Mouse (Mus musculus) adrenal gland, postnatal 10 days (tissue): ENCODE results near the gene Fbxw5. TPM values are rescaled to one million over a fixed set of nuclear protein-coding genes. Genes with fewer than 3 reads are reported as not detected.

Experiments
- DNase-seq: peaks from one replicate; pipeline ENCODE4 v3.0.0; 2021; ENCODE audit warnings: mixed read lengths
- long read RNA-seq, 2 experiments: library from polyadenylated mRNA; stranded (forward); transcript quantifications; one replicate each; pipeline ENCODE4 v2.0.0; 2021
- total RNA-seq, 2 experiments: library from RNA; stranded (reverse); gene quantifications; 2 replicates each; pipeline ENCODE4 v1.2.3; 2021

Gene Fbxw5
- 10 to 100 TPM; 73.1 to 88.8 TPM for total RNA-seq
- long read RNA-seq, experiment 1, transcript Fbxw5-201 (9 exons, 2,388 nt): major isoform, 82 of 141 reads
- long read RNA-seq, experiment 1, partial matches to known transcripts: 26 of 141 reads
- long read RNA-seq, experiment 1, other reads (novel, unspliced or antisense): 32 of 141 reads
- long read RNA-seq, experiment 2, transcript Fbxw5-201 (9 exons, 2,388 nt): major isoform, 69 of 110 reads
- long read RNA-seq, experiment 2, partial matches to known transcripts: 11 of 110 reads
- long read RNA-seq, experiment 2, other reads (novel, unspliced or antisense): 29 of 110 reads

GRCm38 (mm10) chr2:25500576-25501405 is at the start of gene Fbxw5:
Fbxw5 (plus strand) TSS chr2:25500750.
- peak; percentile 87 for DNase-seq

- no peak for DNase-seq
Observed at GRCm38 (mm10) chr2:25450853-25451647, 49.5 kb upstream of the Fbxw5 start.

- no peak for DNase-seq
Observed at GRCm38 (mm10) chr2:25452951-25453350, 47.6 kb upstream of the Fbxw5 start.

- DNase-seq: peak; percentile 16
Observed at GRCm38 (mm10) chr2:25456205-25456953, 44.2 kb upstream of the Fbxw5 start, which contains the start of gene Clic3. Clic3 (plus strand) TSS chr2:25456838.

GRCm38 (mm10) chr2:25457022-25457896 is 43.3 kb upstream of the Fbxw5 start:
- no peak for DNase-seq

GRCm38 (mm10) chr2:25458911-25459310 is 41.6 kb upstream of the Fbxw5 start:
- peak; percentile 52 for DNase-seq

GRCm38 (mm10) chr2:25460135-25460534 is 40.4 kb upstream of the Fbxw5 start:
- DNase-seq: peak; percentile 40

- peak; percentile 93 for DNase-seq
Observed at GRCm38 (mm10) chr2:25460551-25461309, 39.8 kb upstream of the Fbxw5 start, which contains the start of gene Paxx. Paxx (minus strand) TSS chr2:25461094.

GRCm38 (mm10) chr2:25461407-25461806 is 39.1 kb upstream of the Fbxw5 start:
- no peak for DNase-seq

GRCm38 (mm10) chr2:25463630-25464029 is 36.9 kb upstream of the Fbxw5 start:
- DNase-seq: no peak

GRCm38 (mm10) chr2:25465256-25465655 is 35.3 kb upstream of the Fbxw5 start:
- no peak for DNase-seq

- DNase-seq: no peak
Observed at GRCm38 (mm10) chr2:25465816-25466635, 34.5 kb upstream of the Fbxw5 start.

GRCm38 (mm10) chr2:25467606-25468303 is 32.8 kb upstream of the Fbxw5 start:
- DNase-seq: peak; percentile 33

GRCm38 (mm10) chr2:25468962-25469915 is 31.3 kb upstream of the Fbxw5 start:
- DNase-seq: no peak

GRCm38 (mm10) chr2:25469969-25470368 is 30.6 kb upstream of the Fbxw5 start, which contains the start of gene Ptgds:
Ptgds (minus strand) TSS chr2:25470046.
- DNase-seq: no peak

- no peak for DNase-seq
Observed at GRCm38 (mm10) chr2:25472550-25472949, 28.0 kb upstream of the Fbxw5 start.

- no peak for DNase-seq
Observed at GRCm38 (mm10) chr2:25477541-25477940, 23.0 kb upstream of the Fbxw5 start.
